Mouse (Mus musculus) olfactory bulb, adult 2 months (tissue): Measurements from ENCODE around the gene Moap1.

Experiments used
- CTCF ChIP-seq: fragments of 200-500 bp; IDR thresholded peaks from 2 replicates; pipeline ENCODE4 v1.5.1; 2012; ENCODE audit warnings: low read depth, mild to moderate bottlenecking, low read length, moderate library complexity; ENCODE audit not compliant: insufficient read depth
- POLR2A ChIP-seq: fragments of 200-500 bp; IDR thresholded peaks from 2 replicates; pipeline ENCODE4 v1.6.1; 2012; ENCODE audit warnings: mild to moderate bottlenecking, low read depth, low read length, moderate library complexity; ENCODE audit not compliant: insufficient read depth

DNA sequence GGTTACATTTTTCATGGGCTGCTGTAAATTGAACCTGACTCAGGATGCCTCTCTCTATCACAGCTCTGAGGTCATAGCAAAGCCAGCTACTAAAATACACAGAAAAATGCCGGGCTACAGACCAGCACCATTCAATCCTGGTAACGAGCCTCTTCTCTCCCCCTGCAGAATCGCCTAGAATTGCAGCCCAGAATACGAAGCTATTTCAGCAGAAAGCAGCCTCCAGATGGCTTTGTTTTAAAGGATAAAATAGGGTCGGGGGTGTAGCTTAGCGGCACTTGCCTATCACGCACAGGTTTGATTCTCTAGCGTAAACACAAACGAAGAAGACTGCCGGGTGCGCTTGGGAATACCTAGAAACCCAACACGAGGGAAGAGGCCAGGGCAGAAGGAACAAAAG is 43.0 kb downstream of the Moap1 start:
- no peak for TF ChIP-seq CTCF
- no peak for TF ChIP-seq POLR2A
